Mouse (Mus musculus): ENCODE results near the gene Tmem126b. TPM values are rescaled to one million over a fixed set of nuclear protein-coding genes. Genes with fewer than 3 reads are reported as not detected.

Gene Tmem126b
- 33.9 and 34.5 TPM in 2 replicates for polyA plus RNA-seq (2015; fragmentation: Nextera tagmentation; extraction: Ambion mirVana)

- Histone ChIP-seq H3K27ac (ENCODE audit: low read length) (peak within 1 kb of the TSS; percentile 70), H3K36me3 (ENCODE audit: control insufficient read depth, insufficient read depth, low read length) (no peaks in the 10 kb centered on the region), H3K4me1 (replicated peaks; ENCODE audit: control insufficient read depth, insufficient read depth, low read length) (peaks cover 10% of the 10 kb centered on the region), H3K9me3 (ENCODE audit: control insufficient read depth, low read length) (no peaks in the 10 kb centered on the region), H3K27me3 (ENCODE audit: control insufficient read depth, insufficient read depth, low read depth, low read length) (peaks cover 9% of the 10 kb centered on the region), H3K9ac (ENCODE audit: low read length) (peak within 1 kb of the TSS; percentile 78), H3K4me3 (ENCODE audit: low read length) (peak within 1 kb of the TSS; percentile 80), H3K4me2 (ENCODE audit: low read depth, low read length) (peak within 1 kb of the TSS; percentile 62)
- peak; percentile 100 for ATAC-seq (ENCODE audit: low read depth)
- 0% methylated on average over 36 of the region's 36 CpGs for WGBS
Observed at GRCm38 (mm10) chr7:90475793-90476312, at the start of gene Tmem126b. Gene Tmem126b, minus strand, starts transcription at chr7:90476001.

GRCm38 (mm10) chr7:90512293-90512692 lies 36.5 kb upstream of the Tmem126b start:
- H3K4me3 ChIP-seq (ENCODE audit: low read length) = no peak overlapping the region
- no peak overlapping the region for H3K4me2 ChIP-seq (ENCODE audit: low read depth, low read length)
- H3K27me3 ChIP-seq (ENCODE audit: control insufficient read depth, insufficient read depth, low read depth, low read length) = no peaks in the 10 kb centered on the region
- H3K4me1 ChIP-seq (replicated peaks; ENCODE audit: control insufficient read depth, insufficient read depth, low read length) = no peaks in the 10 kb centered on the region
- H3K27ac ChIP-seq (ENCODE audit: low read length) = no peak overlapping the region
- no peaks in the 10 kb centered on the region for H3K36me3 ChIP-seq (ENCODE audit: control insufficient read depth, insufficient read depth, low read length)
- no peak for ATAC-seq (ENCODE audit: low read depth)
- no peak overlapping the region for H3K9ac ChIP-seq (ENCODE audit: low read length)
- H3K9me3 ChIP-seq (ENCODE audit: control insufficient read depth, low read length) = no peaks in the 10 kb centered on the region

- no peak for ATAC-seq (ENCODE audit: low read depth)
- no peak overlapping the region for H3K4me2 ChIP-seq (ENCODE audit: low read depth, low read length)
- H3K9me3 ChIP-seq (ENCODE audit: control insufficient read depth, low read length) = no peaks in the 10 kb centered on the region
- 60% methylated on average over 3 of the region's 3 CpGs for WGBS
- H3K27me3 ChIP-seq (ENCODE audit: control insufficient read depth, insufficient read depth, low read depth, low read length) = no peaks in the 10 kb centered on the region
- H3K4me3 ChIP-seq (ENCODE audit: low read length) = no peak overlapping the region
- H3K27ac ChIP-seq (ENCODE audit: low read length) = no peak overlapping the region
- H3K36me3 ChIP-seq (ENCODE audit: control insufficient read depth, insufficient read depth, low read length) = no peaks in the 10 kb centered on the region
- no peak overlapping the region for H3K9ac ChIP-seq (ENCODE audit: low read length)
- no peaks in the 10 kb centered on the region for H3K4me1 ChIP-seq (replicated peaks; ENCODE audit: control insufficient read depth, insufficient read depth, low read length)
Observed at GRCm38 (mm10) chr7:90508124-90508523, 32.3 kb upstream of the Tmem126b start.

GRCm38 (mm10) chr7:90482607-90483006 lies 6.8 kb upstream of the Tmem126b start:
- no peak for ATAC-seq (ENCODE audit: low read depth)
- Histone ChIP-seq H3K36me3 (ENCODE audit: control insufficient read depth, insufficient read depth, low read length) (no peaks in the 10 kb centered on the region), H3K27ac (ENCODE audit: low read length) (no peak overlapping the region), H3K4me1 (replicated peaks; ENCODE audit: control insufficient read depth, insufficient read depth, low read length) (no peaks in the 10 kb centered on the region), H3K9ac (ENCODE audit: low read length) (no peak overlapping the region), H3K27me3 (ENCODE audit: control insufficient read depth, insufficient read depth, low read depth, low read length) (peaks cover 4% of the 10 kb centered on the region), H3K4me2 (ENCODE audit: low read depth, low read length) (no peak overlapping the region), H3K4me3 (ENCODE audit: low read length) (no peak overlapping the region), H3K9me3 (ENCODE audit: control insufficient read depth, low read length) (no peaks in the 10 kb centered on the region)
- 85% methylated on average over 2 of the region's 2 CpGs for WGBS

- peaks cover 9% of the 10 kb centered on the region for H3K27me3 ChIP-seq (ENCODE audit: control insufficient read depth, insufficient read depth, low read depth, low read length)
- H3K36me3 ChIP-seq (ENCODE audit: control insufficient read depth, insufficient read depth, low read length) = no peaks in the 10 kb centered on the region
- H3K9ac ChIP-seq (ENCODE audit: low read length) = peak within 1 kb of the TSS; percentile 78
- H3K4me1 ChIP-seq (replicated peaks; ENCODE audit: control insufficient read depth, insufficient read depth, low read length) = peaks cover 10% of the 10 kb centered on the region
- peak within 1 kb of the TSS; percentile 70 for H3K27ac ChIP-seq (ENCODE audit: low read length)
- no peak; the same call in 1 of the 2 replicates for ATAC-seq (ENCODE audit: low read depth)
- peak within 1 kb of the TSS; percentile 80 for H3K4me3 ChIP-seq (ENCODE audit: low read length)
- peak within 1 kb of the TSS; percentile 62 for H3K4me2 ChIP-seq (ENCODE audit: low read depth, low read length)
- under 1% methylated on average over 32 of the region's 32 CpGs for WGBS
- no peaks in the 10 kb centered on the region for H3K9me3 ChIP-seq (ENCODE audit: control insufficient read depth, low read length)
Observed at GRCm38 (mm10) chr7:90476313-90477245, 778 bp upstream of the Tmem126b start, which contains the start of gene Dlg2. Gene Dlg2, plus strand, starts transcription at chr7:90476672.

GRCm38 (mm10) chr7:90473511-90473910 lies 2.3 kb downstream of the Tmem126b start:
- H3K9me3 ChIP-seq (ENCODE audit: control insufficient read depth, low read length) = no peaks in the 10 kb centered on the region
- no peak overlapping the region for H3K4me2 ChIP-seq (ENCODE audit: low read depth, low read length)
- H3K4me3 ChIP-seq (ENCODE audit: low read length) = no peak overlapping the region
- peaks cover 10% of the 10 kb centered on the region for H3K4me1 ChIP-seq (replicated peaks; ENCODE audit: control insufficient read depth, insufficient read depth, low read length)
- H3K27me3 ChIP-seq (ENCODE audit: control insufficient read depth, insufficient read depth, low read depth, low read length) = peaks cover 6% of the 10 kb centered on the region
- peaks cover 5% of the 10 kb centered on the region; the same call in 1 of the 2 replicates for H3K36me3 ChIP-seq (ENCODE audit: control insufficient read depth, insufficient read depth, low read length)
- no peak overlapping the region for H3K9ac ChIP-seq (ENCODE audit: low read length)
- no peak overlapping the region for H3K27ac ChIP-seq (ENCODE audit: low read length)
- 45% methylated on average over 2 of the region's 2 CpGs for WGBS
- ATAC-seq (ENCODE audit: low read depth) = no peak

GRCm38 (mm10) chr7:90461441-90461840 lies 14.4 kb downstream of the Tmem126b start:
- ATAC-seq (ENCODE audit: low read depth) = no peak
- no peaks in the 10 kb centered on the region for H3K9me3 ChIP-seq (ENCODE audit: control insufficient read depth, low read length)
- no peak overlapping the region for H3K9ac ChIP-seq (ENCODE audit: low read length)
- no peak overlapping the region for H3K4me3 ChIP-seq (ENCODE audit: low read length)
- H3K27me3 ChIP-seq (ENCODE audit: control insufficient read depth, insufficient read depth, low read depth, low read length) = no peaks in the 10 kb centered on the region
- H3K36me3 ChIP-seq (ENCODE audit: control insufficient read depth, insufficient read depth, low read length) = no peaks in the 10 kb centered on the region
- H3K27ac ChIP-seq (ENCODE audit: low read length) = no peak overlapping the region
- WGBS = 90% methylated on average over 5 of the region's 5 CpGs
- H3K4me2 ChIP-seq (ENCODE audit: low read depth, low read length) = no peak overlapping the region
- H3K4me1 ChIP-seq (replicated peaks; ENCODE audit: control insufficient read depth, insufficient read depth, low read length) = no peaks in the 10 kb centered on the region

- ATAC-seq (ENCODE audit: low read depth) = no peak
- no peaks in the 10 kb centered on the region; the same call in 1 of the 2 replicates for H3K4me1 ChIP-seq (replicated peaks; ENCODE audit: control insufficient read depth, insufficient read depth, low read length)
- no peaks in the 10 kb centered on the region for H3K9me3 ChIP-seq (ENCODE audit: control insufficient read depth, low read length)
- 0 out of 2 replicates have a peak overlapping the region, but pooled peaks have one; percentile 2 for H3K4me2 ChIP-seq (ENCODE audit: low read depth, low read length)
- 13% methylated on average over 14 of the region's 14 CpGs for WGBS
- no peaks in the 10 kb centered on the region for H3K36me3 ChIP-seq (ENCODE audit: control insufficient read depth, insufficient read depth, low read length)
- H3K27ac ChIP-seq (ENCODE audit: low read length) = no peak overlapping the region
- H3K27me3 ChIP-seq (ENCODE audit: control insufficient read depth, insufficient read depth, low read depth, low read length) = no peaks in the 10 kb centered on the region
- no peak overlapping the region for H3K4me3 ChIP-seq (ENCODE audit: low read length)
- no peak overlapping the region for H3K9ac ChIP-seq (ENCODE audit: low read length)
Observed at GRCm38 (mm10) chr7:90460930-90461329, 14.9 kb downstream of the Tmem126b start.

GRCm38 (mm10) chr7:90460330-90460729 lies 15.5 kb downstream of the Tmem126b start:
- no peak overlapping the region for H3K4me2 ChIP-seq (ENCODE audit: low read depth, low read length)

More at GRCm38 (mm10) chr7:90460330-90460729, 15.5 kb downstream of the Tmem126b start:
- Histone ChIP-seq H3K27me3 (ENCODE audit: control insufficient read depth, insufficient read depth, low read depth, low read length) (no peaks in the 10 kb centered on the region), H3K9me3 (ENCODE audit: control insufficient read depth, low read length) (no peaks in the 10 kb centered on the region), H3K4me1 (replicated peaks; ENCODE audit: control insufficient read depth, insufficient read depth, low read length) (no peaks in the 10 kb centered on the region; the same call in 1 of the 2 replicates), H3K4me3 (ENCODE audit: low read length) (no peak overlapping the region), H3K36me3 (ENCODE audit: control insufficient read depth, insufficient read depth, low read length) (no peaks in the 10 kb centered on the region), H3K9ac (ENCODE audit: low read length) (no peak overlapping the region), H3K27ac (ENCODE audit: low read length) (no peak overlapping the region)
- no peak for ATAC-seq (ENCODE audit: low read depth)
- WGBS = 37% methylated on average over 10 of the region's 10 CpGs
